Mouse (Mus musculus) kidney, postnatal 10 days (tissue): Measurements from ENCODE around the gene Smyd3.
A peak's percentile ranks its signal among the peaks of the same experiment; 100 is the strongest.

Experiments used
- DNase-seq: peaks from one replicate; pipeline ENCODE4 v3.0.0; 2021; ENCODE audit warnings: mixed read lengths

Smyd3 gene

GRCm38 (mm10) chr1:179160697-179161096 is 357.1 kb downstream of the Smyd3 start:
- no peak for DNase-seq

GRCm38 (mm10) chr1:179152376-179152775 is 365.5 kb downstream of the Smyd3 start:
- DNase-seq, result no peak

- DNase-seq, result no peak
These were observed 366.6 kb downstream of the Smyd3 start for GRCm38 (mm10) chr1:179151275-179151674.

DNA sequence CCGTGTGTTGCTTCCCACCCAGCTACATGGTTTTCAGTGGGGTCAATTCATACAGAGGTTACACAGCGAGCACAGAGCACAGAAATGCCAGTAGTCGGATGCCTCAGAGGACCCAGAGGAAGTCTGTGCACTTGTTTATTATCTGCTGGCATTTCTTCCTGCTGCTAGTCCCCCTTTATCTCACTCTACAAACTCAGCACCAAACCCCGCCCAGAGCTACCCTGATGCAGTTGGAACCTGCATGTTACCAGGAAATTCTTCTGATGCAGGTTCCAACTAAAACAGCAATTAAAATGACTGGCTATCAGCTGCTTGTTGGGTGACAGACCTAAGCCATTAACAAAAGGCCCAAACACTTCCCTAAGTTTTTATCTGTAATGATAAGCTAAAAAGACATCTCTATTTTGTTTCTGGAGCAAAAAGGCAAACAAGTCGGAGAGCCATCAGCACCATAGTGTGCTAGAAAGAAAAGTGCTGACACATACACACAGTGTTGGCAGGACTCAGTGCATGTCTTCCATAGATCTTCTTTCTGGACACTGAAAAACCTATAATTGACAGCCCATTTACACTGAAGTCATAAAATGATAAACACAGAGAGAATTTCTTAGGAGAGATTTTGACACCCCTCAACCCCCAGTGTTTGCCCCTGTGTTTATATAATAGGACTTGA is 368.2 kb downstream of the Smyd3 start:
- no peak for DNase-seq

DNA sequence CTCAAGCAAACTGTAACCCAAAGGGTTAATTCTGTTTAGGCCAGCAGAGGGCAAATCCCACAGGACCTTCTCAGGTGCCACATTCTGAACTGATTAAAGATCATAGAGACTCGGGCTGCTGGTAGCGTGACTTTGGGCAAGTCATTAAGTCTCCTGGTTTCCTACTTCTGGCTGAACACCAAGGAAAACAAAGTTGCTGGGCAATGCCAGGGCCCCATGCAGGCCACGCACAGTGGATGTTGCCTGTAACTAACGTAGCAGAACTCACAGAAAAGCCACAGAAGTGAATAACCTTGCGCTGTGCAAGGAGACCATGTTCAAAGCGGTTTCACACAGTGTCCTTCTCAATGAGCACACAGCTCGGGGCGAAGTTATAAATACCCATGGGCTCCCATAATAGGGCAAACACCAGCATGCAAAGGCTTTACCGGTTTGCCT is 371.1 kb downstream of the Smyd3 start:
- DNase-seq, result peak; percentile 44

GRCm38 (mm10) chr1:179143154-179143832 is 374.5 kb downstream of the Smyd3 start:
- peak; percentile 56 for DNase-seq

DNA sequence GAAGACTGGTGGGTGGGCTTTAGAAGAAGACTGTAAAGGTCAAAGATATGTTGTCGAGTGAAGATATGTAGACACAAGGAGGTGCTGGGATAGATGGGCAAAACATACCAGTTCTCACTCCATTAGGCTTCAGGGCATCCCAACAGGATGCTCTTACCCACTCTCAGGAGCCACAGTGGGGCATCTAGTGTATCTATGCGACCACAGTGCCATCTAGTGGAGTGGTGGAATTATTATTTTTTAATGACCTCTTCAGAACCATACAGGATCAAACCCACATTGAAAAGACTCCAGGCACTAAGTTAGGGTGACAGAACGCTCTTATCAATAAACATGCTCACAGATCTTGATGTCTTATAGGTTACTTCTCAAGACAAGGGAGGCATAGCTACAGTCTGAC is 375.7 kb downstream of the Smyd3 start:
- peak; percentile 67 for DNase-seq

DNA sequence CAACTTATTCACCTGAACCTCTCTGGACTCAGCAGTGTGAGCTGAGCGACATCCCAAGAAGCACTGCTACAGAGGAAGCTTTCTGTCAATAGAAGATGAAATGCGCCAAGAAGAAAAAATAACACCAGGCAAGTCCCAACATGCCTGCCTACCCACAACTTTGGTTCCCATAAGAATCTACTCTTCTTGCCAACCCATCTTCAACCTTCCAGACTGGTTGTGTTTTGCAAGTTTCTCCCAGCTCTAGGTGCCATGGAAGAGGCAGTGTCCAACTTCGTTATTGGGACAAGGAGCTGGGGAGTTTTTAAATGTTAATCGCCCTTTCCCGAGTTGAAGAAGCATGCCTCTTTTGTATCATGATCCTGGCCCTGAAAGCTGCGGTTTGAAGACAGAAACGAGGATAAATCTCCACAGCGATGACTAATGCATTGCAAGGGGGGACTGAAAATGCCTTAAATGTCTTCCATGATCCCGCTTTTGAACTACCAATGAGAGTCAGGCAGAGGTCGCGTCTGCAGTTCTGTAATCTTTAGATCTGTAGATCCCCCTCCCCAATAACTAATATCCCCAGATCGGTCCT is 376.7 kb downstream of the Smyd3 start:
- DNase-seq, result no peak

DNA sequence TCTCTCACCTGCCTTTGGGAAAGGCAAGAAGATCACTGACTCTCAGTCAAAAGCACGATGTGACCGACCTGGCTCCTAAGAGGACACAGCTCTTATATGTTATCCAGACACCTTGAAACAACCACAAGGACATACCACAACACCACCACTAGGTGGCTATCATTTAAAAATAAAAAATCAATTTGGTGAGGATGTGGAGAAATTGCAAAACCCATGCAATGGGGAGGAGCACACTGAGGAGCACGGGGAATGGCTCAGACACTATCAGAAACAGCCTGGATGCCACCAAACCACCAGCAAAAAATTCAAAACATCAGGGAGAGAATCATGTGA is 380.7 kb downstream of the Smyd3 start:
- DNase-seq, result no peak

DNA sequence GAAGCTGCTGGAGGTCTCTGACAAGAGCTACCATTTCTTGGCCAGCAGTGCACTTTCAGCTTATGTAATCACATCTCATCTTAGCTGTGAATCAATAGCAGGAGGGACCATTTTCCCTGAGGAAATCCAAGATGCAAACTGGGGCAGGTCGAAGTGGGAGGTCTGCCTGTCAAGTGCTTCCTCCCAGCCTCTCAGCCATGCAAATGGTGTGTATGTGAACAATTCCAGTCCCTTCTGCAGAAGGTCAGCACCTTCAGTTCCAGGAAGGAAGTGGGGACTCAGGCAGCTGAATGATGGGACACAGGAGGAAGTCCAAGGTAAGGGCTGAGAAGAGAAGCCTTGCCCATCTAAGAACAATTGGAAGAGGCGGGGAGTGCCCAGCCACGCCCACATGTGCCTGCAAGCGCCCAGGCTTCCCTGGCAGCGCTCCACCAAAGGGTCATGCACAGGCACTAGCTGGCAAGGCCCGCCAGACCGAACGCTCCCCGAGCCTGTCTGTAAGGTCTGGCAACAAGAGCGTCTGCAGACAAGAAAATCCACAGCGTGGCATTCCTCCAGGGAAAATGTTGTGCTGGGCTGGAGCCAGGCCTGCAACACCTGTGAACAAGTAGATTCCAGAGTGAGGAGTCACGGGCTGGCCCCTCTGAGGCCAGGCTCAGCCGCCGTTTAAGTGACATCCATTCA is 381.2 kb downstream of the Smyd3 start:
- DNase-seq, result peak; percentile 85

- no peak for DNase-seq
These were observed 387.8 kb downstream of the Smyd3 start for GRCm38 (mm10) chr1:179129995-179130394.

GRCm38 (mm10) chr1:179126287-179126686 is 391.6 kb downstream of the Smyd3 start:
- DNase-seq, result no peak

DNA sequence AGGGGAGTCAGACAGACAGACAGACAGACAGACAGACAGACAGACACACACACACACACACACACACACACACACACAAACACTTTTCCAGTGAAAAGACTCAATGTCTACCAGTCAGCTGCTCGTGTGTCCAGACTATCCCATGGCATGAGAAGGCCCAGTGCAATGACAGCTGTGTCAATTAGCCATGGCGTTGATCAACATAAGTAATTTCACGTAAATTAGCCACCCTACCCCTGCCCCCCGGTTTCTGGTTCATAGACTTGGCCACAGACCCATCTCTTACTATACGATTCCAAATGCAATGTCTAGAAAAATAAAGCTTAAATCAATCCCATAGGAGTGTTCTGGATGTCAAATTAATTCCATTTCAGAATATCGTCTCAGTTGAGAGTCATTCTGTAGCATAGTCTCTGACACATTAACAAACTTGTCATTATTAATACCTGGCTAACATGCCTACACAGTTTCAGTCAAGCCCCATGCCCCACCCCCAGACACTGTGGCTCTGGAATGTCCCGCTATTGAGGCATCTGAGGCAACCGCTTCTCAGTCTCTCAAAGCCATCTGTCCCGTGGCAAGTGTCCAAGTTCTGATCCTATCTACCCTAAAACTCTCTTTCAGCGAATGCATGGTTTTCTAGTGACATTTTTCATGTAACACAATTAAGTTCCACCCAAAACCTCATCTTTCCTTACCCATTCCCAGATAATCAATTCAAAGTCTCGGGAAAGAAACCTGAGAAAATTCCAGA is 395.2 kb downstream of the Smyd3 start:
- peak; percentile 42 for DNase-seq

DNA sequence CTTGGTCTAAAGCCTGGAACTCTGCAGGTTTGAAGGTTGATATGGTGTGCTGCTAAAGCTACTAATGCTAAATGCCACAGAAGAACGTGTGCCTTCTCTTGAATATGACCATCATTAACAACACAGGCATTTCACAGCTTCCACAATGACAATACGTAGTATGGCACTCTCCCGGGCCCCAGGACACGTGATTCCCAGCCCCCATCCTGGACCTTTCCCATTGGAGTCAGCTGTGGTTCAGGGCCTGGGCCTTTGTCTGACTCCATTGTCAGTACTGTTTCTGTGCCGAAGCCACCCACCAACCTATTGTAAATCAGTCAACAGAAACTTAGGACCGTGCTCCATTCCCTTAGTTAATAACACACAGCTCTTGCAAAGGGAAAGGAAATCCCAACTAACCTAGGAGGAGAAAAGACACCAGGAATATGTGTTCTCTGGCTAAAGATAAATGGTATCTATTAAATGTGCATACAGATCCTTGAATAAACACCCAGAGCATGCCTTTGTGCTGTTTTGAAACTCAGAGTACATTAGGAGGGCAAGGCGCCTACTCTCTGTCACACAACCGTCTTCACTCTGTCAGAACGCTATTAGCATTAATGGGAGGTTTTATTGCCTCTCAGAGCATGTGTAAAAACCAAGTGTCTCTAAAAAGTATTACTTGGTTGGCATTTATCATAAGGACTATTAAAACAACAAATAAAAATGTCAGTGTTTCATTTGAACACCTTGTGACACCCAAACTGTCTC is 397.4 kb downstream of the Smyd3 start:
- DNase-seq, result no peak

DNA sequence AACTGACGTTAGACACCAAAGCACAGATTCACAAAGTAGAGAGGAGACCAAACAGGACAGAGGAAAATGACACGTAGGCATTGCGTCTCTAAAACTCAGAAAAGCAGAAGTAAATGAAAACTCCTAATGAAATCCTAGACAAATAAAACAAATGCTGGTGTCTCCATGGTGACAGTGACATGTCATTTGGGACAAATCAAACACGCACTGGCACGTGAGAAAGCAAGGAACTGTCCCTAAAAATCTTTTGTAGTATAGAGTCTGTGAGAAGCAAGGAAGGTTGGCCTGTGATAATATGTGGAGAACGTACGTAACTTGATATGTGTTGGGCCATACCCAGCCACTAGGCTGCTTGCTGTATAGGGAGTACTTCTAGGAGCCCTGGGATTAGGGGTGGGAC is 399.2 kb downstream of the Smyd3 start:
- DNase-seq, result no peak

DNA sequence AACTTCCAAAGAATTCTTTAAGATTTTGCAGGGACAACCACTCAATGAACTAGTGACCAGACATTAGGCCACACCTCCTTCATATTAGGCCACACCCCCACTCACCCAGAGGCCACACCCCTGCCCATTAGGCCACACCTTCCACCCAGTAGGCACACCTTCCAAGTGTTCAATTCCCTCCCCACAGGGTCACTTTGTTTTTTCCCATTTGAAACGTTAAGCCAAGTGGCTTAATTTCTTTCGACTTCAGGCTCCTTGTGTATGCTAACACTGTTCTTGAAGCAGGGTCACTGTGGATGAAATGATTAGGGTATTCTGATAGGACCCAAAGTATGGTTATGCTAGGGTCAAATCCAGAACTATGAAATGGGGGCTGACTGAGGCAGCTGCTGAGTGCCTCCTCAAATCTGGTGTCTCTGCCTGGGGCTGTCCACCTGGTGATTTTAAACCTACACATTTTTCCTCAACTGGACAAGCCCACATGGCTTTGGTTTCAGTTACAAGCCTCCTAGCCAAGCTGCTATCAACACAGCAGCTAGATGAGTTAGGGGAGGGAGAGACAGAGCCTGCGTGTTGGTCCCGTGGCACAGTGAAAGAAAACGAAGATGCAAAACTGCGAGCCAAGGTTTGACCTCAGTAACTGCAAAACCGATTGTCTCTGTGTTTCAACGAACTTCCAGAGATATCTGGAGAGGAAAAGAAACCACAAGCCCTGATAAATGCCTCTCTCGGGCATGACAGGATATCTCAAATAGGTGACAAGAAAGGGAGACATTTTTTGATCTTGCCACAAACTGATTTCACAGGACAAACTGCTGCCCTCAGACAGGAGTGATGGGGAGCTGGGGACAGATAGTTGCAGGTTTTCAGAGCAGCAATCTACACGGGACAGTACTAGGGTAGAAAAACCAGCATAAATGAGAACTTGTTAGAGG is 400.8 kb downstream of the Smyd3 start:
- DNase-seq, result no peak

- DNase-seq, result no peak
These were observed 402.9 kb downstream of the Smyd3 start for GRCm38 (mm10) chr1:179114833-179115495.

DNA sequence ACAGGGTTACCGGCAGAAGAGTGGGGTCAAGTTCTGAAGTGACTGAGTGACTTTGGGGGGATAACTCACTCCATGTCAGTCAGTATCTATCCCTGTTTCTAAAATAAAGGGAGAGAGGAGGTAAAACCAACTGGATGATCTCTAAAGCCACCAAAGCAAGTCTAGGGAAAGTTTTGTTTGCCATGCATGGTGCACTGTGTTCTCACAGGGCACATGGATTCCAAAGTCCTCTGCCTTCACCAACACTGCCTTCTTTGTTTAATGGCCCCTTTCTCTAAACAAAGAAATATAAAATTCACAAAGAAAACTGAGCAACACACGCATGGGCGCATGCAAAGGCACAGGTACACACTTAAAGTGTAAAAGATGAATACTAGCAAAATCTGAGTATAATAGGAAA is 403.5 kb downstream of the Smyd3 start:
- DNase-seq, result no peak

- DNase-seq, result no peak
These were observed 409.1 kb downstream of the Smyd3 start for GRCm38 (mm10) chr1:179108759-179109158.
